Mouse (Mus musculus) MEL (cell line): Measurements from ENCODE around the gene Fgfr2. TPM values are rescaled to one million over a fixed set of nuclear protein-coding genes. Genes with fewer than 3 reads are reported as not detected.

Experiments
- DNase-seq: peaks from one replicate; pipeline ENCODE4 v3.0.0; 2011; ENCODE audit warnings: low read depth, low spot score
- H3K27ac ChIP-seq: 2 replicates; pipeline ENCODE4 v1.5.1; 2012; ENCODE audit warnings: low read depth, mild to moderate bottlenecking, control low read depth, low read length, moderate library complexity; ENCODE audit not compliant: control insufficient read depth
- H3K27me3 ChIP-seq, 2 experiments: fragments of 150-350 bp in 1 of 2; sonication (generic) in 1 of 2; 2 replicates each; pipeline ENCODE4 v1.6.1; 2012; ENCODE audit warnings: low read length in 2 of 2, mild to moderate bottlenecking in 2 of 2, improper control_type of control experiment in 1 of 2, moderate library complexity in 1 of 2; ENCODE audit not compliant: insufficient read depth in 2 of 2, control insufficient read depth in 1 of 2
- H3K36me3 ChIP-seq, 2 experiments: 2 replicates each; pipeline ENCODE4 v1.6.1; 2012 to 2014; ENCODE audit warnings: low read length in 2 of 2, improper control_type of control experiment in 1 of 2, inconsistent platforms in 1 of 2, mild to moderate bottlenecking in 1 of 2; ENCODE audit not compliant: insufficient read depth in 2 of 2, control insufficient read depth in 1 of 2
- H3K4me1 ChIP-seq, 2 experiments: fragments of 150-350 bp in 1 of 2; sonication (generic) in 1 of 2; 2 replicates each; pipeline ENCODE4 v1.6.1; 2012; ENCODE audit warnings: low read length in 2 of 2, improper control_type of control experiment in 1 of 2, mild to moderate bottlenecking in 1 of 2; ENCODE audit not compliant: insufficient read depth in 2 of 2, control insufficient read depth in 1 of 2
- H3K4me3 ChIP-seq, 2 experiments: fragments of 150-350 bp in 1 of 2; sonication (generic) in 1 of 2; 2 replicates each; pipeline ENCODE4 v1.5.1; 2012; ENCODE audit warnings: low read depth in 2 of 2, low read length in 2 of 2, mild to moderate bottlenecking in 2 of 2, moderate library complexity in 2 of 2, control low read depth in 1 of 2, improper control_type of control experiment in 1 of 2; ENCODE audit not compliant: control insufficient read depth in 1 of 2, insufficient read depth in 1 of 2
- H3K79me2 ChIP-seq: 2 replicates; pipeline ENCODE4 v1.6.1; 2012; ENCODE audit warnings: mild to moderate bottlenecking, low read length, moderate library complexity; ENCODE audit not compliant: control insufficient read depth, poor library complexity, insufficient read depth
- H3K9ac ChIP-seq: 2 replicates; pipeline ENCODE4 v1.6.1; 2012; ENCODE audit warnings: low read depth, mild to moderate bottlenecking, control low read depth, low read length, moderate library complexity; ENCODE audit not compliant: control insufficient read depth, poor library complexity, severe bottlenecking
- H3K9me3 ChIP-seq: fragments of 150-350 bp; sonication (generic); replicated peaks from 2 replicates; pipeline ENCODE4 v1.6.1; 2012; ENCODE audit warnings: mild to moderate bottlenecking, low read length, improper control_type of control experiment, moderate library complexity; ENCODE audit not compliant: insufficient read depth
- CHD2 ChIP-seq: IDR thresholded peaks from 2 replicates; pipeline ENCODE4 v1.6.1; 2011; ENCODE audit warnings: low read length, improper control_type of control experiment
- CTCF ChIP-seq, 3 experiments: IDR thresholded peaks in 2 of 3; conservative IDR thresholded peaks in 1 of 3; 2 replicates each; pipeline ENCODE4 v1.5.1; 2011 to 2012; ENCODE audit warnings: low read length in 3 of 3, low read depth in 2 of 3, mild to moderate bottlenecking in 2 of 3, improper control_type of control experiment in 1 of 3, inconsistent platforms in 1 of 3, mixed read lengths in 1 of 3, moderate library complexity in 1 of 3; ENCODE audit not compliant: control insufficient read depth in 1 of 3, insufficient read depth in 1 of 3, poor library complexity in 1 of 3, severe bottlenecking in 1 of 3
- GATA1 ChIP-seq: IDR thresholded peaks from 2 replicates; pipeline ENCODE4 v1.6.1; 2011; ENCODE audit warnings: low read depth, low read length, improper control_type of control experiment
- HCFC1 ChIP-seq: IDR thresholded peaks from 2 replicates; pipeline ENCODE4 v1.6.1; 2012; ENCODE audit warnings: low read depth, mild to moderate bottlenecking, inconsistent platforms, low read length, improper control_type of control experiment, moderate library complexity
- JUND ChIP-seq: IDR thresholded peaks from 2 replicates; pipeline ENCODE4 v1.6.1; 2011; ENCODE audit warnings: low read depth, mild to moderate bottlenecking, improper control_type of control experiment, low read length
- MAZ ChIP-seq: IDR thresholded peaks from 2 replicates; pipeline ENCODE4 v1.6.1; 2012; ENCODE audit warnings: low read depth, mild to moderate bottlenecking, inconsistent platforms, low read length, improper control_type of control experiment
- MYC ChIP-seq: IDR thresholded peaks from 2 replicates; pipeline ENCODE4 v1.6.1; 2011; ENCODE audit warnings: low read depth, mild to moderate bottlenecking, low read length, improper control_type of control experiment, moderate library complexity
- NELFE ChIP-seq: IDR thresholded peaks from 2 replicates; pipeline ENCODE4 v1.6.1; 2011; ENCODE audit warnings: low read depth, low read length, improper control_type of control experiment
- RAD21 ChIP-seq: IDR thresholded peaks from 2 replicates; pipeline ENCODE4 v1.6.1; 2011; ENCODE audit warnings: mild to moderate bottlenecking, low read depth, low read length, improper control_type of control experiment
- RCOR1 ChIP-seq: IDR thresholded peaks from 2 replicates; pipeline ENCODE4 v1.6.1; 2012; ENCODE audit warnings: low read depth, mild to moderate bottlenecking, inconsistent platforms, low read length, improper control_type of control experiment
- SIN3A ChIP-seq: IDR thresholded peaks from 2 replicates; pipeline ENCODE4 v1.6.1; 2012; ENCODE audit warnings: low read length, improper control_type of control experiment, inconsistent platforms
- SMC3 ChIP-seq: IDR thresholded peaks from 2 replicates; pipeline ENCODE4 v1.6.1; 2011; ENCODE audit warnings: low read depth, low read length, improper control_type of control experiment
- TAL1 ChIP-seq: IDR thresholded peaks from 2 replicates; pipeline ENCODE4 v1.6.1; 2012; ENCODE audit warnings: mild to moderate bottlenecking, inconsistent platforms, low read length, moderate library complexity, mixed read lengths
- USF1 ChIP-seq: IDR thresholded peaks from 2 replicates; pipeline ENCODE4 v1.6.1; 2014; ENCODE audit warnings: low read depth, mild to moderate bottlenecking, inconsistent platforms, low read length, improper control_type of control experiment, moderate library complexity
- ZMIZ1 ChIP-seq: IDR thresholded peaks from 2 replicates; pipeline ENCODE4 v1.6.1; 2012; ENCODE audit warnings: low read depth, mild to moderate bottlenecking, inconsistent platforms, low read length, improper control_type of control experiment, moderate library complexity
- ZNF384 ChIP-seq: IDR thresholded peaks from 2 replicates; pipeline ENCODE4 v1.6.1; 2012; ENCODE audit warnings: low read depth, mild to moderate bottlenecking, inconsistent platforms, low read length, improper control_type of control experiment
- polyA plus RNA-seq, 2 experiments: library from polyadenylated mRNA; stranded (reverse) in 1 of 2; unstranded in 1 of 2; fragments of >175 nt in 1 of 2; fragments of >200 nt in 1 of 2; gene quantifications; 2 replicates each; pipeline versions ENCODE4 v1.2.1 to v1.2.4; 2012; ENCODE audit warnings: low replicate concordance in 2 of 2, low read depth in 1 of 2; ENCODE audit not compliant: insufficient read length in 2 of 2, insufficient read depth in 1 of 2, missing spikeins in 1 of 2
- total RNA-seq: library from RNA; depleted of rRNA; stranded (reverse); fragments of 300-350 nt; gene quantifications from 2 replicates; pipeline ENCODE4 v1.2.3, GENCODE M21; 2012

Gene Fgfr2
- total and polyA plus RNA-seq, 3 experiments, result not detected

DNA sequence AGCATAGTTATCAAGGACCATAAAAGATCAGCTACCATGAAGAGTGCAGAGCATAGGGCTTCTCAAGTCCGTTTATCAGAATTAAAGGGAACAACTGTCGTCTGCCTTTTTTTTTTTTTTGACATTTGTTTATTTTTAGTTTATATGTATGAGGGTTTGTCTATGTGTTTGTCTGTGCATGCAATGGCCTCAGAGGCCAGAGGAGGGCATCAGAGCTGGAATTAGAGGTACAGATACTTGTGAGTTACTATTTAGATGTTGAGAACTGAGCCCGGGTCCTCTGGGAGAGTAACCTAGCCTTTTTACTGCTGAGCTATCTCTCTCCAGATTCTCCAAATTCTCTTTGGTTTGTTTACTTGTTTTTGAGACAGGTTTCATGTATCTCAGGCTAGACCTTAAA is 219.4 kb downstream of the Fgfr2 start:
- Histone ChIP-seq H3K4me3 (no peak overlapping the region), H3K9me3 (no peaks in the 10 kb centered on the region), H3K79me2 (no peaks in the 10 kb centered on the region), H3K9ac (no peak overlapping the region), H3K27ac (no peak overlapping the region), H3K27me3 (no peaks in the 10 kb centered on the region), H3K36me3 (no peaks in the 10 kb centered on the region; a peak in 1 of 4 replicates), H3K4me1 (peaks cover 0 to 7% of the 10 kb centered on the region in 2 experiments; a peak in 3 of 4 replicates)
- TF ChIP-seq JUND (no peak), HCFC1 (no peak), SIN3A (0 out of 2 replicates have a peak, but pooled peaks have one; percentile 20), ZMIZ1 (no peak), SMC3 (peak; percentile 62), CTCF (IDR thresholded peaks at IDR 0.05 in 2 of 3, conservative IDR thresholded peaks at IDR 0.05 in 1 of 3; ENCODE audit: control insufficient read depth in 1 of 3, insufficient read depth in 1 of 3, low read depth in 2 of 3, low read length in 3 of 3, poor library complexity in 1 of 3, severe bottlenecking in 1 of 3) (peak; percentile 16 to 48 (median 30); a peak in 3 of 6 replicates), ZNF384 (peak; percentile 48), CHD2 (no peak), GATA1 (no peak), RCOR1 (no peak), TAL1 (no peak), RAD21 (peak; percentile 29), USF1 (no peak)
- DNase-seq, result peak; percentile 44

GRCm38 (mm10) chr7:132900826-132901531 is 222.2 kb downstream of the Fgfr2 start:
- H3K36me3 ChIP-seq, result no peaks in the 10 kb centered on the region; a peak in 1 of 4 replicates
- H3K4me1 ChIP-seq, result peaks cover 0 to 7% of the 10 kb centered on the region in 2 experiments; a peak in 3 of 4 replicates
- H3K27me3 ChIP-seq, result no peaks in the 10 kb centered on the region
- H3K9ac ChIP-seq, result no peak overlapping the region
- no peak overlapping the region for H3K4me3 ChIP-seq
- DNase-seq, result peak; percentile 38
- no peaks in the 10 kb centered on the region for H3K79me2 ChIP-seq
- no peak overlapping the region for H3K27ac ChIP-seq
- H3K9me3 ChIP-seq, result no peaks in the 10 kb centered on the region
- TF ChIP-seq MAZ, result no peak
- TF ChIP-seq MYC, result no peak
- TF ChIP-seq NELFE, result no peak
